Mouse (Mus musculus) kidney, adult 8-10 months (tissue): Measurements from ENCODE around the gene Gjb5.

Experiments
- DNase-seq, 2 experiments: peaks; one replicate each; pipeline ENCODE4 v3.0.0; 2022

Gjb5 gene

DNA sequence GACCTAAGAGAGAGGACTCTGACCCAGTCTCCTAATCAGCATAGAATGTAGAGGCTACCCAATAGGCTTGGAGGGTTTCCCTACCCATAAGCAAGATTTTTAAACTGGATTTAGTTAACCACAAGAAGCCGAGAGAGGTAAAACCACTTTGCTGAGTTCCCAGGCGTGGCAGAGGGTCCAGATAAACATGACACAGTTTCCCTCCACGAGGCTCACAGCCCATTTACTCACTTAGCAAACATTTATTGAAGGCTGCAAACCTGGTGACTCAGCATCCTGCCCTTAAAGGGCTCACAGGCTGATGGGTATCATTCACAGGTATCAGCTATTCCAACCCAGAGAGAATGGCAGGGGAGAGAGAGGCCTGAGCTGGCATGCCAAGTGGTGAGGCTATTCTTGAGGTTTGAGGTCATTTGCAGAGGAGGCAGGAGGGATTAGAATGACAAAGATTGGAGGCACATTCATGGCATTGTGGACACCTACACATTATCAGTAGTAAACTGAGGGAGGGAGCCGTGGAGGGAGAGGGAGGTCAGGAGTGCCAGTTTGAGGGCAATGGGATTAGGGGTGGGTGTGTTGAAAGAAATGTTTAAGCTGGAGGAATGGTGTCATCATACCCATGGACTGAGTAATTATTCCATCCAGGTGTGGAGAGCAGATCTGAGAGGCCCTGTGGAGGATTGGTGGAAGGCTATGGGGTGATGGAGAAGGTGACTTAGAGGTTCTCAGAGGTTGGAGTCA, 8.3 kb downstream of the Gjb5 start:
- DNase-seq, result no peak

DNA sequence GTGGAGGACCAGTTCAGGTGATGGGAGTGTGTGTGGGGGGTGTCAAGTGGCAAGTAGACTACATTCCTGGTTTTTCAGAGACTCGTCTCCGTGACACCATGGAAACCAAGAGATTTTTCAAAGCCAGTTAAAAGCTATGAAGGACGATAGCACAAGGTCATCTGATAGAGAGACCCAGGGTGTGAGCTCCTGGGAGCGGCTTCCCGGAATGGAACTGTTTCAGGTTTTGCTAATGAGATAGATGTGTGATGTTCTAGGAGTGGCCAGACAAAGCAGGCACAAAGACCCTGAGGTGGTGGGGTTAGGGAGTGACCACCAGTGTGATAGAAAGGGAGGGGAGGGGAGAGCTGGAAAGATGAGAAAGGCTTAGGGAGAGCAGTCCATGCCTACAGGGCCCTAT, 13.0 kb downstream of the Gjb5 start:
- DNase-seq, result no peak

DNA sequence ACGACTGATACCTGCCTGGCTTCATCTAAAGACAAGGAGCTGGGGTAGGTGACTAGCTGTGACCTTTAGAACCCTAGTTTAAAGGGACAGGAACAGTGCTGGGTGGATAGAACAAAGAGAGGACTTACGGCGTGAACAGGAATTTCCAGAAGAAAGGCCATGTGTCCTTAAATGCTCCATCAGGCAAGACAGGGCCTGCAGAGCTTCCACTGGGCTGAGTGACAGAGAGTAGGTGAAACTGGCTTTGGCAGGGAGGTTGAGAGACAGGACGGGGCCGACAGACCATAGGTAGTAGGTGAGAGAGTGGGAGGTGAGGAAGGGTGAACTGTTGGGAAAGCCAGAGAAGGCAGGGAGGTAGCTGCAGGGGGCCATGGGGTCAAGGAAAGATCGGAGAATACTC, 16.6 kb downstream of the Gjb5 start:
- no peak for DNase-seq

- DNase-seq, result no peak
Measured at GRCm38 (mm10) chr4:127337668-127338067, 20.3 kb downstream of the Gjb5 start.

GRCm38 (mm10) chr4:127334870-127335504, 23.0 kb downstream of the Gjb5 start:
- DNase-seq, result no peak

DNA sequence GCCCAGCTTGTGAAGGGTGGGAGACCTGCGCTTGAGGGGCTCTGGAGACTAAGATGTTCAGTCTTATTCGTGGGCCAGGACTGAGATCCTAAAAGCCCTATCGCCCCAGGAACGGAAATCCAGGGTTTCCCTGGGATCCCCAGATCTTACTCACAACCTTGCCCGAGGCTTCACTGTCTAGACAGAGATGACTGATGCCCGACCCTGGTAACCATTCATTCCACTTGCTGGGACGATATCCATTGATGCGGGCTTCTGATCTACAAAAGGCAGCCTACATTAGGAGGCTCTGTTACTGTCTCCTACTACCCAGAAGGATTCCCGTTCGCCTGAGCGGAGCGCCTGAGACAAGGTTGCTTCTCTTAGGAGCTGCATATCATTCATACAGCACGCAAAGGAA, 26.8 kb downstream of the Gjb5 start:
- DNase-seq, result no peak

GRCm38 (mm10) chr4:127330181-127331100, 27.5 kb downstream of the Gjb5 start, which contains the start of gene Gjb3:
Gjb3 (minus strand) TSS chr4:127330844.
- no peak for DNase-seq

DNA sequence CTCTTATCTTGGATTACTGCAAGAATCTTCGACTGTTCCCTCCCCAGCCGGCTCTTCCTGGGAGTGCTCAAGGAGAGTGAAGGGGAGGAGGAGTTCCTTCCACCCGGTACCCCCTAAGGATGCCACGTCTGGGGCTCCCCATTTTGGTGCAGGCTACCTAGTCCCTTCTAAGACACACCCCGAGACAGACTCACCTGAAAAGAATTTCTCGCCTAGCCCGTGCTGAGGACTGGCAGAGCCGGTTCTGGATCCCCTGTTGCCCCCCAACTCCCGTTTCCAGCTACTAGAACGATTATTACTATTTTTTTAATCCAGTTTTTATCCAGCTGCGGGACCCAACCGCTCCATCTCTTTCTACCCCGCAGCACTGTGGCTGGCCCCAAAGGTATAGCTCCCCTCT, 28.2 kb downstream of the Gjb5 start:
- no peak for DNase-seq

- DNase-seq, result no peak
Measured at GRCm38 (mm10) chr4:127329046-127329445, 28.9 kb downstream of the Gjb5 start.

DNA sequence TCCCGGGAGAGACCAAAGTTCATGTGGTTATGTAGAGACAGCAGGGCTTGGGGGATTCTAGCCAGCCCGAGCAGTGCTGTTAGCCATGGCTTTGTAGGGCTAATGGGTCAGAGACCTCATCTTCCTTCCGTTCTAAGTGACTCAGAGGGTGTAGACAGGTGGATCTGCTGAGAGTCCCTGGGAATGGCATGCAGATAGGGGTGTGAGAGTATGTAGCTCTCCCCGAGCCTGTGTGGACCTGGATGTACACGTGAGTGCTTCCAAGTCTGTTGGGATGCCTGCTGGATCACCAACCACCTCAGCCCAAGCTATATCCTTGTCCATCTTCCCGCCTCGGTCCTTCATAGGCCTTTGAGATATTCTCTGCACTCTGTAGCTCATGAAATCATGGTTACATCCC, 29.6 kb downstream of the Gjb5 start:
- DNase-seq, result no peak

DNA sequence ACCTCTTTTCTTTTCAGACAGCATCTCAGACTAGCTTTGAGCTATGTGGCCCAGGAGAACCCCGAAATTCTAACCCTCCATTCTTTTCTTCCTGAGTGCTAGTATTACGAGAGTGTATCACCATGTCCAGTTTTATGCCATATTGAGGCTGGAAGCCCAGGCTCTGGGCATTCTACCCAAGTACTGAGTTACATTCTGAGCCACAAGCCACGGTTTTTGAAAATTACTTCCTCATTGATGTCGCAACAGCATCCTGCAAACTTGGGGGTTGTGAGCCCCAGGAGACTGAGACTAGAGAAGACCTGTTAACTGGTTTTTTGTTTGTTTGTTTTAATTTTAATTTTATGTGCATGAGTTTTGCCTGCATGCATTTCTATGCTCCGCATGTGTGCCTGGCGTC, 30.2 kb downstream of the Gjb5 start:
- no peak for DNase-seq

GRCm38 (mm10) chr4:127327258-127327657, 30.7 kb downstream of the Gjb5 start:
- DNase-seq, result no peak

DNA sequence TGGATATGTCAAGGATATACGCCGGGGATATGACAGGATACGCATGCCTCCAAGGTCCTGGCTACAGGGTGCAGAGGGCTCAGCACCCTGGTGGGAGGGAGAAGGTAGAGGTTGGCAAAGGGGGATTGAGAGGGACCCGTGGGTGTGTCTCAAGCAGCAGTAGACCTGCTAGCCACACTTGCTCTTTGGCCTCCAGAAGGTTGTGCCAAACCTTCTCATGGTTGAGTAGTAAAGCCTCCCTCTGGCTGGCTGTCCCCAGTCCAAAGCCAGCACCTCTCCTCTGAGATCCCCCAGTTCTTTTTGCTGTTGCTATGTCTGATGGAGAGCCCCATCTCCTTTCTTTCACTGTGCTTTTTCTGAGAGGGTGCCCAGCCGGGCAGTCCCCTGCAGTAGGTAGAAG, 32.7 kb downstream of the Gjb5 start:
- DNase-seq, result peak in 1 of 2 experiments; percentile 37

DNA sequence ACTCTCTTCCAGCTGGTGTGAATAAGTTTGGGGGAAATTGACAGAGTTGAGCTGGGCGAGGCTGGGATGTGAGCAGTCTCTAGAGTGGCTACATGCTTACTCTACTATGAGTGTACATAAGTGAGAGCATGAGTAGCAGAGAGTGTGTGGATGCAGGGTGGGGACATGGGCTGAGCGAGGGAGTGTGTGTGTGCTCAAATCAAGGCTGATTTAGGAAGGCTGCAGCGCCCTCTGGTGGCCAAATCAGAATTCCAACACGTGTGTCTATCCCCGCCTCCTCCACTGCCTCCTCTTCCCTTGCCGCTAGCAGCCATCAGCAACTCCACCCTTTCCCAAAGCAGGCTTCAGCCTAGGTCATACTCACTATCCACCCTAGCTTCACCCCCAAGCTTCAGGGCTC, 33.2 kb downstream of the Gjb5 start:
- DNase-seq, result peak; percentile 37 to 74

DNA sequence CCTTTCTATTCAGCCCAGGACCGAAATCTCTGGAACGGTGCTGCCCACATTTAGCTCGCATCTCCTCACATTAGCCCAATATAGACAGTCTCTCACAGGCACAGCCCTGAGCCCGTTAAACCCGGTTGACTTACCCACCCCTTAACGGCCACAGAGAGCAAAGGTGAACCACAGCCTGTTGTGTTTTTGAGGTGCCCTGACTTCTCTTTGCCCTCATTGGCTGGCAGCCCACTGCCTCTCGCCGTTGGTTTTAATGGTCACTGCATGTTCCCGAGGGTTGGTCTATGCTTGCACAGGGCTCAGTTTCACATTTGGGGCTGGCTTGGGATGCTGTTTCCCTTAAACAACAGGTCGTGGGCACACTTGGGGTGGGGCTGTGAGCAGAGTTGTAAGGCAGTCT, 33.7 kb downstream of the Gjb5 start:
- DNase-seq, result peak; percentile 45 to 78

DNA sequence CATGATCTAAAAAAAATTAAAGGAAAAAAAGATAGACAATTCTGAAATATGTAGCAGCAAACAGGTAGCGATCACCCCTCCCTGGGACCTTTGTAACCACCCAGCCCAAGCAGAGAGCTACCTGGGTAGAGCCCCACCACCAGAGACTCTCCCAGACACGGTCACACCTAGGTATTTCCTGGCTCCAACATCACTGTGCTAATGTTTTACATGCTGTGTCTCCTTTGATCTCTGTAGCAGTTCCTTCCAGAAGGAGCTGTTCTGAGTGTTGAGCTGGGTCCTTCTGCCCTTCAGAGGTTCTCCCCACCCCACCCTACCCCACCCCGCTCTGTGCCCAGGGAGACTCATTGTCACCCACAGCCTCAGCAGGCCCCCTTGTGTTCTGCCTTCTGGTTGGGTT, 34.3 kb downstream of the Gjb5 start:
- DNase-seq, result peak; percentile 21 to 28

DNA sequence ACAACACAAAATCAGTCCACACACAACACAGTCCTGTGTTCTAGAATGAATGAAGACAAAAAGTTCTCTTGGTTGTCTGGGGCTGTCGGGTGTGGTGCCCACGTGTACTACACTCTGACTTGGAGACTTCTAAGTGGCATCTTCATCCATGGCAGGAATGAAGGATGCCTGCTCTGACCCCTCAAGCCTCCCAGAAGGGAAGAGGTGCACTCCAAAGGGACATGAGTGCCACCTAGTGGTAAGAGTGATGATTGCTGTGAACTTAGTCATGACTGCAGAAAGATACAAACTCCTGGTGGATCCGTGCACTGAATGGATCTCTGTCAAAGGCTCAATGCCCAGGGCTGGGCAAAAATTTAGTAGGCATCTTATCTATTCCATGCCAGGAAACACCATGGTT, 38.4 kb downstream of the Gjb5 start:
- peak; percentile 41 to 67 for DNase-seq

- DNase-seq, result peak in 1 of 2 experiments; percentile 19
Measured at GRCm38 (mm10) chr4:127317143-127317542, 40.8 kb downstream of the Gjb5 start.

GRCm38 (mm10) chr4:127315753-127316152, 42.2 kb downstream of the Gjb5 start:
- DNase-seq, result no peak

DNA sequence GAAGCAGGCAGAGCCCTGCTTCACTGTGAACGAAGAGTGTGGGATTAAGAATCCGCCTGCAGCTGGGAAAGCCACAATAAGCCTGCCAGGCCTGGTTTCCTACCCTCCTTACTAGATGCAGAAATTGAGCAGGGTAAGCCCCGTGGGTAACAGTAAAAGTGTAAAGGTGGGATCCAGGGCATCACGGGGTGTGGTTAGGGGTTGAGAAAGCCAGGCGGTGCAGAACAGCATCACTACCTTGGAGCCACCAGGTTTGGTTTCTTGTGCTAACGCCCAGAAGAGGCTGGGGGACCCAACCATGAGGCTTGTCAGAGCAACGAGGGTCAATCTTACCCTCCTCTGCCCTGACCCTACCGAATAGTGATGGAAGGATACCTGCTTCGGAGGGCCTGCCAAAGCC, 43.4 kb downstream of the Gjb5 start:
- no peak for DNase-seq

DNA sequence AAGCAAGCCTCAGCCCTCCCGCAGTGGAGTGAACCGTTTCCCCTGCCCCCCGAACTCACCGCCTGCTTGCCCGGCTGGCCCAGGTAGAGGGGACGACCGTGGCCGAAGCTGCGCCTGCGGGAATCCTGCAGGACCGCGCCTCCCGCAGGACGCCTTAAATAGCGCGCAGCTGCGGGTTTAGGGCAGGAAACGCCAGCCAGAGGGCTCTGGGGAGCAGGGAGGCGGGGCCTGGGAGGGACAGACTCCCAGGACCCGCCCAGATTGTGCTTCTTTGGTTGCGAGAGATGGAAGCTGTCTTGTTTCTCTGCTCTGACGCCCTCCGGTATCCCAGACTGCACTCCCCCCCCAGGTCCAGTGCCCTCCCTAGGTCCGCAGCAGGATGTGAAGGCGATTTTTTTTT, 44.1 kb downstream of the Gjb5 start, which contains the start of gene Gja4:
Gja4 (minus strand) TSS at position 179 of the 400 bp plus-strand sequence.
- DNase-seq, result peak; percentile 61 to 72

DNA sequence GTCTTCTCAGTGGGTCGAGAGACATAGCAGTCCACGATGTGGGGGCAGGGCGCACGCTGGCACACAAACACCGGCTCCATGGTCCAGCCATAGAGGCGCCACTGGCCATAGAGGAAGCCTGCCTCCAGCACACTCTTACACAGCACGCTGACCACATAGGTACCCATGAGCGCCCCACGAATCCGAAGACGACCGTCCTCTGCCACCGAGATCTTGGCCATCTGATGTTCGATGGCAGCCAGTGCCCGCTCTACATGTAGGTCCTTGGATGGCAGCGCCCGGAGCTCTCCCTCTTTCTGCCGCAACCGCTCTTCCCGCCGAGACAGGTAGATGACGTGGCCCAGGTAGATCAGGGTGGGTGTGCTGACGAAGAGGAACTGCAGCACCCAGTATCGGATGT, 45.6 kb downstream of the Gjb5 start:
- DNase-seq, result no peak

DNA sequence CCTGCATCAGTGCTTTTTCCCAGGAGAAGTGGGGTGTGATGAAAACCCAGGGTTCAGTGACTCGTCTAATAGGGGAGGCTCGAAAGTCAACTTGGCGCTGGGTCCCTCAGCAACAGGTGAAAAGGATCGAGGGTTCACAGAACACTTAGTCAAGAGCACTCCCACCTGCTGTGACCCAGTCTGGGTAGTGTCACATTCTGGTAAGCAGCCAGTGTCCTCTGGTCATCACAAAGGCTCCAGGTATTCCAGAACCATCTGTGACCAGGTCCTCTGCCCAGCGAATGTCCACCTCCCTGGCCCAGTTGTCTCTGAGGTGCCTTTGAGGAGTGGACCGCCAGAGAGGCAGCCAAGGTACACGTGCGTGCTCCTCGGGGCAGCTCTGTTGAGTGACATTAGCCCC, 46.4 kb downstream of the Gjb5 start:
- DNase-seq, result no peak

GRCm38 (mm10) chr4:127306915-127307314, 51.1 kb downstream of the Gjb5 start:
- DNase-seq, result no peak
